Mouse (Mus musculus) fat pad, adult 2 months (tissue): ENCODE measurements around the gene Ncoa7.
A peak's percentile ranks its signal among the peaks of the same experiment; 100 is the strongest.

Experiments used
- DNase-seq: peaks from one replicate; pipeline ENCODE4 v3.0.0-alpha.2; 2011; ENCODE audit warnings: low read depth, low spot score; ENCODE audit errors: extremely low read depth

Ncoa7 gene

DNA sequence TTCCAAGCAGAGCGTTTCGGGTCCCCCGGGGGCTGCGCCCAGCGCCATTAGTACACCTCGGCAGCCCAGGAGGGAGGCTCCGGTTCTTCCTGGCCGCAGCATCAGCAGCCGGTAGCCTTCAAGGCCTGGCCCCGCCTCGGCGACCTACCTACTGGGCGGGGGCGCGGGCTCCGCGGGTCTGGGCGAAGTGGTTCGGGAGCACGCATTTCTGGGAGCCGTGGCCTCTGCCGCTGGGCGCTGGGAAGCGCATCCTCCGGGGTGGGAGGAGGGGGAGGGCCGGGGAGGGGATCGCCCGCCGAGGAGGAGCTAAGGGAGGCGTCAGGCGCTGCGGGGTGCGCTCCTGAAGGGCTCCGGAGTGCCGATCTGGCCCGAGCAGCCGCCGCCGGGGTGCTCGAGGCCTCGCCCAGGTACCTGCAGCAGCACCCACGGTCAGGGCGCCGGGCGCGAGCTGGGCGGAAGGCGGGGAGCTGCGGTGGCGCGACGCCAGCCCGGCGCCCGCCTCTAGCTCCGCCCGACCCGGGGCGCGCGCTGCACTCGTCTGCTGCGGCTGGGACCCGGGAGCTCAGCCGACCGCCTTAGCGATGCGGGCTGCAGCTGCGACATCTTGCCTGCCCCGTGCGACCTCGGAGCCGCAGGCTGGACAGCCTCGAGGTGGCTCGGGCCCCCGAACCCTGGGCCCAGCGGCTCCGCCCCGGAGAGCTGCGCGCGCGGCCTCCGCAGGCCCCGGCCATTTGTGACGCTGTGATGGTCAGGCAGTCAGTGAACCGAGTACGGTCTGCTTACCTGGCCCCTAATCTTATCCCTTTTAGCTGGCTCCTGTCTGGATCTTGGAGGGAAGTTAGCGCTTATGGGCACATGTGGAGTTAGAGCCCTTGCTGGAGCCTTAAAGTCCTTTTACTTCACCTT, at the start of gene Ncoa7:
Gene Ncoa7 (minus strand): TSS at position 646 of the 906 bp plus-strand sequence.
- no peak for DNase-seq

DNA sequence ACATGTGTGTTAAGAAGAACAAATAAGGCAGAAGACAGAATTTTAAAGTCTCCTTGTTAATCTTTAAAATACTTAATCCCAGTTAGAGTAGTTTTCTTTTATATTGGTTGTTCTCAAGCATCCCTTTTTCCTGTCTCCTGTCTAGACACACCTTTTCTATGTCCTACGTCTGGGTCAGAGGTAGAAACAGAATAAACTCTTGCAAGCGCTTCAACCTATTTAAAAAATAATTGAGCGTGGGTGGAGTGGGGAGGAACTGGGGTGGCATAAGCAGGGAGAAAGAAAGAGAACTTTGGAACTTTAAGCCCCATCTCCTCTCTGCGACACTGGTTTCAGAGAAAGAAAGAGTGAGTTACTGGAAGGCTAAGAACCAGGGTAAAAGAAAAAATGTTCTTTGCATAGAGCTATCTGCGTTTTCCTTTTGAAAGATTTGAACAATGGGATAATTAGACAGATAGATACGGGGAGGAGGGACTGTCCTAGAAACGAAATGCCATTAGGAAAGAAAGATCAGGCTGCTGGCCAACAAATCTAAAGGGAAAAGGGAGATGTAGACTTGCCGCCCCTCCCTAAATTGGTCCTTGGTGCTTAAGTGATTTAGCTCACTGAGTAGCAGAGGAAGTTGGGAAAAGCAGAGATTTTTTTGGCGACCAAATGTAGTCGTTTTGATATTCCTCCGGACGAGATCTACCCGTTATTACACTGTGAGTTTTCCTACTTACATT, 42.1 kb upstream of the Ncoa7 start:
- no peak for DNase-seq

DNA sequence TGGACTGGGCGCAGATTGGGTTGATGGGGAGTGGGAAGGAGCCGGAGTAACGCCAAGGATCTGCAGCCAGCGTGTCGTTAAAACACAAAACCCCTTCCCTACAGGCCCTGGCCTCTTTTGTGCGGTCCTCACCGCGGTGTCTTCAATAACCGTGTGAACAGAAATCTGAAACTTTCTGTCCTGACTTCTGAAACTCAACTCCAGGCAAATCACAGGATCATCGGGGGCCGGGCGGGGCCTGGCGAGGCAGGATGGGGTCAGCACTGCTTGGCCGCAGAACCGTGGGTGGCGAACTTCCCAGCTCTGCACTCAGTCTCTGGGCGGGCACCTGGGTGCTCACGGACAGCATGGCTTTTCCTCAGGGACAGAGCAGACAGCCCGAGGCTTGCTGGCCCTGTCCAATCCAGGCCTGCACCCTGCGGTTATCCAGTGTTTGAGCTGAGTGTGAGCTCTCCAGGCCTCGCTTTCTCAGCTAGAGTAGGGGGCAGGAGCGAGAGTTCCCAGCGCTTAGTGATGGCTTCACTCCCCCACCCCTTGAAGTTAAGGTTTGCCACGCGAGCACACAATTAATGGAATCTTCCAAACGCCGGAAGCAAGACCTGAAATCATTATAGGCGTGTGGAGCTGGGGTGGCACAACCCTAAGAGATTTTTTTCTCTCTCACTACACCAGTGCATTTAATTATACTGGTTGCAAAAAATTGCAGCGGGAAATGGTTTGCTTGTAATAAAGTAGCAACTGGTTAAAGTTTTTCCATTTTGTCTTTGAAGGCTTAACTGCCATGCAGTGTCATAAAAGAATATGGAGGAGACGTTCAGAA, 41.3 kb upstream of the Ncoa7 start:
- DNase-seq, result no peak

DNA sequence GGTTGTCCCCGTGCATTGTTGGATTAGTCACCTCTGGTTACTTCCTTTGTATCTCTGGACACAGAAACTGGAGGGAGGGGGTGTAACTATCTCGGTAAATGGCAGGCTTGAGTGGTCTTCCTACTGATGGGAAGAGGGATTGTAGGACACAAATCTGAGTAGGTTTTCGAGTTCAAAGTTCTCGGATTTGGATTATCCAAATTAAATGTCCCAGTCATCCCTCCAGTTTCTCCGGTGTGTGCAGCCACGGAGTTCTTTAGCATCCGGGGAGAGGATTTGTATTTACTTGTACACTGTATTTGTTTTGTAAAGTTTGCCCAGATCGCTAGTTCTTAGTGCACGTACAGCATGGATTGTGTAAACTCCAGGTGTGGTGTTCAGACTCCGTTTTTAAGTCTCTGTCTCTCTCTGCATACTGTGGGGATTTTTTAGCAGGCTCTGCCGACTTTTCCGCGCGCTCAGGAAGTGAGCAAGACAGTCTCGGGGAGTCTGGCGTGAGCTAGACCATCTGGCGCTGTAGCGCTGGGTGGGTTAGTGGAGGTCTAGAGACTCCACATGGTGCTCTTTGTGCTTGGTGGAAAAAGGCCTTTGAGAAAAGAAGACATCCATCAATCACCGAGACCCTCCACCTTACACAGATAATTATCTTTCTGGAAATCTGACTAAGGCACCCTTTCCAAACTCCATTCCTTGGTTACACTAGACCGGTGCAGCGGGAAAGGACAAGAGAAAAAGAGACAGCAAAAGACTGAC, 40.5 kb upstream of the Ncoa7 start:
- DNase-seq, result no peak

DNA sequence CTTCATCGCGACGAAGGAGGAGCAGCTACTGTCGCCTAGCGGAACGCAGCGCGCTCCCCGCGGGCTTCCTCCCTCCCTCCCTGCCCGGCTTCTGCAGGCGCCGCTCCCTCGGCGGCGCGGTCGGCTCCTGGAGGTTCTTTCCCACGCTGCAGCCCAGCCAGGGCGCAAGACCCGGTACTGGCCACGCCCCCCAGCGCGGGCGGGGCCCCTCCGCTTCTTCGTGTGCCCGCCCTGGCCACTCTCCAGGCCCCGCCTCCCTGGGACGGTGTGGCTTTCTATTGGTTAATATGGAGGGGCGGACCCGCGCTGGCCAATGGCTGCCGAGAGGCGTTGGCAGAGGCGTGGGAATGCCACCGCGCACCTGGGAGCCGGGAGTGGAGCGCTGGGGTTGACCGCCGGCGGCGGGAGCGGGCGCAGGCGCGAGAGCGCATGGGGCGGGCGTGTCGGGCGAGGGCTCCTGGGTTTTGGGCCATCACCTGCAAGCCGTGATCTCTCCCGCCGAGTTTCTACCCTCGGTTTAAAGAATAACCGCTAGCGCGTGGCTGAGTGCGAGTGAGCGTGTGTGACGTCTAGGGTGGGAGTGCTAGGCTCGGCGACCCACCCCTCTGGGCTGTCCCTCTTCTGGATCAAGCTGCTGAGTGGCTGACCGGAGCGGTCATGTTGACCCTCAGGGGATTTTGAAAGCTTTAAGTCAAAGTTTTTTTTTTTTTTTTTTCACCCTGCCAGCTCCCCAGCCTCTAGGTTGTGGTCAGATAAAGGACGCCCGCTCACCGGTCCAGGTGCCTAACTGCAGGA, 39.7 kb upstream of the Ncoa7 start, which contains the start of gene Hey2:
Gene Hey2 (minus strand): TSS at position 159 of the 795 bp plus-strand sequence.
- DNase-seq, result peak; percentile 21

DNA sequence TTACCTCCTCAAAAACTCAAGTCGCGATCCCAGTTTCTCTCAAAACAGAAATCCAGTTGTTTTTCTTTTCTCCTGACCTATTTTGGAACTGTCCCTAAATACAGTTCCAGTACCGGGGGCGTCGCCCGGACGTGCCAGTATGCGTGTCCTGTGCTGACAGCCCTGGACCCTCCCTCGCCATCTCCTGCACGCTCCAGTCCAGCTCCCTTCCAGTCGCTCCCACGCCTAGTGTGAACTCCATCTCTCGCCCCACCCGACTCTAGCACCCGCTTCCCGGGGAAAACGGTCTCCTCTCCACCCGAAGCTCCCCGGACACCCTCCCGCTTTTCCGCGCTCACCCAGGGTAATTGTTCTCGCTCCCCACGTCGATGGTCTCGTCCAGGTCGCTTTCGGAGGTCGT, 39.1 kb upstream of the Ncoa7 start:
- no peak for DNase-seq

DNA sequence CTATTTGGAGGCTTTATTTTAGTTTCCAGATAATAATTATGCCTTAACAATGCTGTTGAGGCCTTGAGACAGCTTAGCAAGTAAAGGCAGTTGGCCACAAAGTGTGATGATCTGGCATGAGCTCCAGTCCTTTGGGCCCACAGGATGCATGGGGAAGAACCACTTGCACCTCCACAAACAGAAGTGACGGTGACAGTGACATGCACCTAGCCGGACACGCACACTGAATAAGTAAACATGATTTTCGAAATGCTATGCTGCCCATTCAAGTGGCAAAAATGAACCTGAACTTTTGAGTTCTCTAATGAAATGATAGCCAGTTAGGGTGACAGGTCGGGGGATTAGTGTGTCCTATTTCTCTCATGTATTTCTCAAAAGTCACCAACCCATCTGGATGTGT, 37.7 kb upstream of the Ncoa7 start:
- DNase-seq, result no peak

DNA sequence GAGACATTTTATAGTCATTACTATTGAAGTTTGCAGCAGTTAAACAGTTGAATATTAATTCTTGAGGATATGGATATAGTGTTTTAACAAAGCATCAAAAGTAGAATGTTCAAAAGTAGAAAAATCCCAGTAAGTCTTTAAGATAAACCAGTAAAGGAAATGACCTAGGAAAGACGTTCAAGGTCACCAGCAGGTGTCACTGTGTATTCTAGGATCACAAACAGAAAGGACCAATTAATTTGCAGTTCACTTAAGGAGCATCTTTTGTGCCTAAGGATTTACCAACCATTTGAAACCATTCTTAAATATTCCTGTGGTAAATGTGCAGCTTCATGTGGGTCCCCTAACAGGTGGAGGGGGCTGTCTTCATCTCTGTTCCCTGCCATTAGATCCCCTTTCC, 35.1 kb upstream of the Ncoa7 start:
- no peak for DNase-seq

DNA sequence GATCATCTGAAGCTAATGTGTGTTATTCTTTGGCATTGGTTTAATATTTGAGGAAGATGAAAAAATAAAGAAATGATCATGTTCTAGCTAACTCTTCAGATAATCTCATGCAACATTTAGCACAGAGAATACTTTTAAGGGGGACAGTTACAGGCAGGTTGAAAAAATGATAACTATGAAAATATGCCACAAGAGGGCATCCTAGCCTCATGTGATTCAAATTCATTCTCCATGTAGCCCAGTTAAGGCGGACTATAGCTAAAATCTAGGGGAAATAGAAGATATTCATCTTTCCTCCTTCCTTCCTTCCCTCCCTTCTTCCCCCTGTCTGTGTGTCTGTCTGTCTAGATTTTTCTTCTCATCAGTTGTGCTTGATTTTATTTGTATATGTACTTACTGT, 21.9 kb upstream of the Ncoa7 start:
- DNase-seq, result no peak

DNA sequence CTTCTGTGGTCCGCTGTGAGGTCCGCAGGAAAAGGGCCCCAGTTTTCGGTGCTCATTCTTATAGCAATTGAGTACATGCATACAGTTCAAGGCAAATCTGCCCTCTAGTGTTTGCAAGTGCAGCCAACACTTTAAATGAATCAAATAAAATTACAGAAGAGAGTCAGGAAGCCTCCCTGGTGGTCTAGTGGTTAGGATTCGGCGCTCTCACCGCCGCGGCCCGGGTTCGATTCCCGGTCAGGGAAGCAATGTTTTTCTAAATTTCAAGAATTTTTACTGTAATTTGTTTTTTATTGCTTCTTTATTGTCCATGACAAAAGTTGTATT, 7.8 kb upstream of the Ncoa7 start:
- no peak for DNase-seq

DNA sequence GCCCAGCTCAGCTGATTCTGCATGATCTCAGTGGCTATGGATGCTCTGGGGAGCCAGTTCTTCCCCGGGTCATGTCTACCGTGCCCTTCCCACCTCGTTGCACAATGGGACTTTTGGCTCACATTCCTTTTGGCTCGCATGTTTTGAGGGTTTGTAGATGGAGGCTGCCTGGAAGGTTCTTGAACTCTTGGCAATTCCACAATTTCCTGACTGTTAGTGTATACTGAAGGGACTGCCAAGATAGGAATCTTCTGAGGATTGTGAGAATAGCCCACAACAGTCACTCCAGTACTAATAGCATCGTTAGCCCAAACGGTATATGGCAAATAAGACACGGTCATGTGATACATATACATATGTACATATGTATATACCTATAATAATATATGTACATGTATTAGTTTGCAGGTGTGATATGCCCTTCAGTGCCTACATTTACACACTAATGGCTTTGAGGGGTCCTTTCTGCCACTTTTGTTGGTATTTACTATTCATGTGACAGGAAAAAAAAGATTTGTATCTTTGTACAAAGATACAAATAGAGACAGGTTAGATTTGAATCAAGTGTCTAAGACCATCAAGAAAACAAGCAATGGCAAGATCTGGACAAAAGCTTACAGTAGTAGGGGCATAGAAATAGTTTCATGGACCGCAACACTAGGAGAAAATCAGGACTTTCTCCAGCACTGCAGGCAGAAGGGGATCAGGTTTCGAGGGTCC, 7.3 kb upstream of the Ncoa7 start:
- DNase-seq, result peak; percentile 47

DNA sequence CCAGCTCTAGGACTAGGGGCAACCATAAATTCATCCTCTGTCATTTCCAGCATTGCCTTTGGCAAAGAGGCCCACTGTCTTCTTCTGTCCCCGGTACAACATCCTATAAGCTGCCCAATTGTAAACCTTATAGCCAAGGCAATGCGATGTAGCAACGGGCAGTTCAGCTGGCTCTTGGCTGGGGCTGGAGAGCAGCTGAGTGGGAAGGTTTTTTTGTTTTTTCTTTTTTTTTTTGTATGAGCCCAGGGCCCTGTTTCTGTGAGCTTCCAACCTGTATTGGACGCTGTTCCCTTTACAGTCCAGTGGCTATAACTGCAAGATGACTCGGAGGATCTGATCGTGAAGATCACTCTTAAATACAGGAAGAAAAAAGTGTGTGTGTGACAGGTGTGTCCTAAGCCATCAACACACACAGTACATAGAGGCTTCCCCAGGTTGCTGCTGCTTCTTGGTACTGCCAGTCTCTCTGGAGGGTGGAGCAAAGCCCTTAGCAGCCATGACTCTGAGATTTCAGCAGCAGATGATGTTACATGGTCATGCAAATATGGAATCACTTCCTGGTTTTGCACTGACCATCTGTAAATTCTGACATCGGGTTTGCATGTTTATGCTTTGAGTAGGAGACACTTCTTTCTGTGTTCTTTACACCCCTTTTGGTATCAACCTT, 594 bp upstream of the Ncoa7 start:
- DNase-seq, result no peak

DNA sequence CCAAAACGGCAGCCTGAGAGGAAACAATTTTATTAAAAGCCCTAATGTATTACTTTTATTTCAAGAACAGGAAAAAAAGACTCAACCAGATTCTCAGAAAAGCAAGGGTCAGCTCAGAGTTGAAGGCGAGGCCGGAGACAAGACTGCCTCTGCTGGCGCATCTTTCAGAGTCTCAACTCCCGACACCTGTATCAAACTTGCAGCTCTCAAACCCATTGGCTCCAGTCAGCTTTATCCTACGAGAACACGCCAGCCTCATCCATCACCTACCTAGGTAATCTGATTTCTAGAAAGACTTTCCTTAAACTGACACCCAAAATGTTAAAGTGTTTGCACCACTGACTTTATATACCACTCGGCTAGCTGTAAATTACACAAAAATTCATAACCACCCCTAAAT, 1.1 kb downstream of the Ncoa7 start:
- DNase-seq, result no peak

DNA sequence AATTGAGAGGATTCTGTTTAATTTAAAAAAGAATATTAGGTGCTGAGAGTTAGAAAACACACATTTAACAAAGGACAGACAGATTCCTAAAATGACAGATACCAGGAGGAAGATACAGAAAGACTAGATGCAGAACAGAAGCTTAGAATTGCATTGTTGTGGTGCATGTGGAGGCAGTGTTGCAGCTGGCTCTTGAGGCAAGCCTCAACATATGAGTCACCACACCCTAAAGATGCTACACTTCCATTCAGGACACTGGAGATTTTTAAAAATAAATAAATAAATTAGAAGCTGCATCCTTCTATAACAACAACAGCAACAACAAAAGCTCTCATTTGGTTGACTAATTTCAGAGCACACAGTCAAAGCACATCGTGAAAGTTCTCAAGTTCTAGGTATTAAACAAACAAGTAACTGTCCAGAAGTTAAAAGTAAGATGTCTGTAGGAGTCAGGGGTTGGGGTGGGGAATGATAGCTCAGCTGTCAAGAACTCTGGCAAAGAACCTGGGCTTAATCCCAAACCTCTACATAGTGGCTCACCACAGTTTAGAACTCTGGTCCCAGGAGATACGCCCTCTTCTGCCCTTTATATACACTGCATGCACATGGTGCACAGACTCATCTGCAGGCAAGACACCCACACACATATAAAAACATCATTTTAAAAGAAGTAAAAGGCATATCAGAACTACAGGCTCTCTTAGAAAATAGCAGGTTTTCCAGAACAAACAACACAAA, 3.2 kb downstream of the Ncoa7 start:
- no peak for DNase-seq

DNA sequence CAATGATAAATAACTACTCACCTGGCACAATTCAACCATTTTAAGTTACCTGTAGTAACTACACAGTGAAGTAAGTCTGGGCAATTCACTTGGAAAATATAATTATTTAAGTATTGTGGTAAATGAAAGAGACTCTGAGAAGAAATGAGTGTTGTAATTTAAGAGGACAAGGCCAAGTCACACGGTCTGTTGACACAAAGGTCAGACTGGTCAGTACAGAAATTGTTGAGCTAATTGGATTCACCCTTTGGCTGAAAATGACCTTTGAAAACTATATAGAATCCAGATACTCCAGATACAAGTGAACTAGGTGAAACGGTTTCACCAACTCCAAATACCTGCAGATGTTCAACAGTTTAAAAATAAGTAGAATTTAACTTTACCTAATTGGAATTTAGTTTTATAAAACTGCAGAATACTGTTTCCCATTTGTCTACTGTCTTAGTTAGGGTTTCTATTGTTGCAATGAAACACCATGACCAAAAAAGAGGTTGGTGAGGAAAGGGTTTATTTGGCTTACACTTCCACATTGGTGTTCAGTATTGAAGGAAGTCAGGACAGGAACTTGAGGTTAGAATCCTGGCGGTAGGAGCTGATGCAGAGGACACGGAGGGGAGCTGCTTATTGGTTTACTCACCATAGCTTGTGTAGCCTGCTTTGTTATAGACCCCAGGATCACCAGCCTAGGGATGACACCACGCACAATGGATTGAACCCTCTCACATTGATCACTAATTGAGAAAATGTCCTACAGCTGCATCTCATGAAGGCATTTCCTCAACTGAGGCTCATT, 6.5 kb downstream of the Ncoa7 start:
- no peak for DNase-seq

DNA sequence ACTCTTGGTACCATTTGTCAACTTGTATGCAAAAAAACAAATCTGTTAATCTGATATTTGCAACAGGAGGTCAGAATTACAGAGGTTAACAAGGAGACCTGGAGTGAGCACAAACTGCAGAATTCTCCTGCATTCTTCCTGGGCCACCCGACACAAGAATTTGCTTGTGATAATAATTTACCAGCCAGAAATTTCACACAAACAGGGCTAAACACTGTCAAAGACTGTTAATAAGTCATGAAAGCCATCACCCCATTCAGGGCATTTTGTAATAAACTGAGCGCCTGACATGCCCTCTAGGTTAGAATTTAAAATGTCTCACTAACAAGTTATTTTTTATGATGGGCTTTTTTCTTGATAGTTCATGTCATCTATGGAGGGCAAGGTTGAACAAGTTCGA, 12.1 kb downstream of the Ncoa7 start:
- no peak for DNase-seq

DNA sequence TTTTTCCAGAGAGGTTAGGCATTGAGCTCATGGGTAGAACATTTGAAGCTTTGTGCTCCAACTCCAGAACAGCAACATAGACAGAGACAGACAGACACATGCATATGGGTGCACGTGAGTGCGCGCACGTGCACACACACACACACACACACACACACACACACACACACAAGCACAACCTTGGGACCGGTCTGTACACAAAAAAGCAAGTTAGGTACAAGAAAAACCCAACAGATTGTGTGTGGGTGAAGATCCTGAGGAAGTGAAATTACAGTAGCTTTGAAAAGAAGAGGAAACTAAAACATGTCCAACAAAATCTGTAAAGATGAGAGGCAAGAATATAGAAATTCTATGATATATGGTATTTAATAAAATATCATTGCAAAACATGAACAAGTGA, 13.6 kb downstream of the Ncoa7 start:
- DNase-seq, result no peak
